Comparison of ENCODE assay signal across 20 mouse cellular contexts in the genomic region with DNA sequence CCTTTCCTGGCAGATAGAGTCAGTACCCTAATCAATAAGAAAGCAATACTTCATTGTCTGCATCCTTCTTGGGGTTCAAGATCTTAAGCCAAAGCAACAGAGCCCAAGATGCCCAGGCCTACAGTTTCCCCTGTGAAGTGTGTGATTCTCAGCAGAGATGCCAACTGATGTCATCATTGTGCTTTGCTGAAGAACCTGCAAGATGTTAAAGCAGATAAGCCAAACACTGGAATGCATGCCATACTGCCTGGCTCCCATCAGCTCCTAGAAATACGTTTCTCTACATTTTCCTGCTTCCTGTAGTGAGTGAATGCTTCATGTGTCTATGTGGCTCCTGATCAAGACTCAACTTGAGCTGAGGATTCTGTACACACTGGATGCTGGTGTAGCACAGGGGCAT.
DNase-seq lines count a peak whose midpoint lies in the region; ATAC-seq lines count a peak whose summit lies in the region.
"Had no signal": no experiment of that assay in that cellular context is flagged by ENCODE, and none has a peak within 500 bp of the region (broad histone marks: within the 10 kb centered on the region; RNA-seq: fewer than 3 reads in every experiment).

No protein-coding gene starts in this region.

- no peaks in the 10 kb centered on the region for H3K36me3 ChIP-seq in midbrain, embryonic 15.5 days (replicated peaks)
- no peaks in the 10 kb centered on the region for H3K36me3 ChIP-seq in midbrain, embryonic 16.5 days (ENCODE audit: control insufficient read depth, insufficient read depth, low read length)
- H3K36me3 ChIP-seq: forebrain, embryonic 10.5 days; G1E; hindbrain, embryonic 12.5 days; hindbrain, embryonic 15.5 days had no signal

- H3K9ac ChIP-seq in midbrain, embryonic 15.5 days = no peak overlapping the region
- no peak overlapping the region for H3K9ac ChIP-seq in midbrain, embryonic 16.5 days (ENCODE audit: low read depth, low read length)
- H3K9ac ChIP-seq: hindbrain, embryonic 12.5 days; hindbrain, embryonic 15.5 days had no signal

- peak; percentile 62; the same call in 1 of the 2 replicates for ATAC-seq in frontal cortex, adult (ENCODE audit: low TSS enrichment)
- ATAC-seq in midbrain, embryonic 15.5 days (replicated peaks) = no peak
- no peak for ATAC-seq in midbrain, embryonic 16.5 days
- ATAC-seq: forebrain, embryonic 14.5 days had no signal

- H3K4me3 ChIP-seq in midbrain, embryonic 15.5 days = no peak overlapping the region
- H3K4me3 ChIP-seq in midbrain, embryonic 16.5 days (ENCODE audit: low read depth, low read length) = no peak overlapping the region
- H3K4me3 ChIP-seq: forebrain, embryonic 10.5 days; gastrocnemius, adult 2 months; hindbrain, embryonic 12.5 days; hindbrain, embryonic 15.5 days had no signal

- 66% methylated on average over 1 of the region's 1 CpGs for WGBS in midbrain, embryonic 15.5 days
- WGBS in midbrain, embryonic 16.5 days = 62% methylated on average over 1 of the region's 1 CpGs

- no peak overlapping the region for H3K4me2 ChIP-seq in midbrain, embryonic 15.5 days
- no peak overlapping the region for H3K4me2 ChIP-seq in midbrain, embryonic 16.5 days (ENCODE audit: low read length)
- H3K4me2 ChIP-seq: heart, embryonic 11.5 days; hindbrain, embryonic 12.5 days; hindbrain, embryonic 15.5 days had no signal

- DNase-seq in frontal cortex, postnatal 25 days (ENCODE audit: low spot score in 2 of 2) = no peak
- DNase-seq in yolk sac, embryonic 10.5 days (ENCODE audit: low spot score) = peak; percentile 13
- no peak for DNase-seq in thymus, adult 18-20 months
- DNase-seq: adrenal gland, adult 2 months; adrenal gland, postnatal 14 days; B cell, adult 2 months; cerebellum, adult 18-20 months; cerebellum, adult 9-10 months; cerebellum, postnatal 14 days; gastrocnemius, adult 2 months; gastrocnemius, postnatal 14 days had no signal

- 0 out of 2 replicates have a peak overlapping the region, but pooled peaks have one; percentile 2 for H3K27ac ChIP-seq in midbrain, embryonic 15.5 days
- no peak overlapping the region for H3K27ac ChIP-seq in midbrain, embryonic 16.5 days (ENCODE audit: low read length)
- H3K27ac ChIP-seq: forebrain, embryonic 10.5 days; gastrocnemius, adult 2 months; hindbrain, embryonic 12.5 days; hindbrain, embryonic 15.5 days had no signal

- H3K4me1 ChIP-seq in midbrain, embryonic 15.5 days = peaks cover 17% of the 10 kb centered on the region; the same call in 1 of the 2 replicates
- peaks cover 10% of the 10 kb centered on the region; the same call in 1 of the 2 replicates for H3K4me1 ChIP-seq in midbrain, embryonic 16.5 days (ENCODE audit: control insufficient read depth, insufficient read depth, low read length)

- no peaks in the 10 kb centered on the region for H3K27me3 ChIP-seq in midbrain, embryonic 15.5 days (replicated peaks)
- H3K27me3 ChIP-seq in midbrain, embryonic 16.5 days (ENCODE audit: control insufficient read depth, insufficient read depth, low read depth, low read length) = no peaks in the 10 kb centered on the region
- H3K27me3 ChIP-seq: hindbrain, embryonic 15.5 days had no signal

- no peaks in the 10 kb centered on the region for H3K9me3 ChIP-seq in midbrain, embryonic 15.5 days
- H3K9me3 ChIP-seq in midbrain, embryonic 16.5 days (replicated peaks; ENCODE audit: control insufficient read depth, low read length, poor library complexity, severe bottlenecking) = no peaks in the 10 kb centered on the region
- H3K9me3 ChIP-seq: forebrain, embryonic 10.5 days; hindbrain, embryonic 12.5 days; hindbrain, embryonic 15.5 days had no signal
